Mouse (Mus musculus) kidney, postnatal 0 days (tissue): ENCODE data around the gene Rpl28. TPM values are rescaled to one million over a fixed set of nuclear protein-coding genes. Genes with fewer than 3 reads are reported as not detected.
A peak's percentile ranks its signal among the peaks of the same experiment; 100 is the strongest.

Source experiments
- ATAC-seq: fragments of 200-750 bp; cut with Nextera tagmentation; replicated peaks from 2 replicates; pipeline ENCODE4 v1.8.0; 2017; ENCODE audit warnings: low read depth, moderate number of reproducible peaks, moderate TSS enrichment, moderate library complexity; ENCODE audit not compliant: low FRiP score
- DNase-seq: peaks from one replicate; pipeline ENCODE4 v3.0.0-alpha.2; 2016; ENCODE audit warnings: low spot score
- H3K27ac ChIP-seq: fragments of 300-500 bp; sonication (generic); 2 replicates; pipeline ENCODE4 v1.5.1; 2014; ENCODE audit warnings: mild to moderate bottlenecking
- H3K27me3 ChIP-seq: fragments of 300-500 bp; sonication (generic); 2 replicates; pipeline ENCODE4 v1.6.1; 2014; ENCODE audit warnings: low read length, mixed read lengths; ENCODE audit not compliant: insufficient read depth
- H3K36me3 ChIP-seq: fragments of 300-500 bp; sonication (generic); 2 replicates; pipeline ENCODE4 v1.6.1; 2014; ENCODE audit warnings: low read length, mixed read lengths; ENCODE audit not compliant: insufficient read depth
- H3K4me1 ChIP-seq: fragments of 300-500 bp; sonication (generic); replicated peaks from 2 replicates; pipeline ENCODE4 v1.6.1; 2014; ENCODE audit warnings: antibody characterized with exemption, low read length, mixed read lengths; ENCODE audit not compliant: insufficient read depth
- H3K4me2 ChIP-seq: fragments of 300-500 bp; sonication (generic); 2 replicates; pipeline ENCODE4 v1.6.1; 2014; ENCODE audit warnings: mild to moderate bottlenecking, low read length, moderate library complexity, mixed read lengths
- H3K4me3 ChIP-seq: fragments of 300-500 bp; sonication (generic); replicated peaks from 2 replicates; pipeline ENCODE4 v1.5.1; 2014; ENCODE audit warnings: low read depth, low read length
- H3K9ac ChIP-seq: fragments of 300-500 bp; sonication (generic); 2 replicates; pipeline ENCODE4 v1.6.1; 2014; ENCODE audit warnings: low read depth, low read length
- H3K9me3 ChIP-seq: fragments of 300-500 bp; sonication (generic); replicated peaks from 2 replicates; pipeline ENCODE4 v1.6.1; 2016; ENCODE audit warnings: low read length, inconsistent platforms, mixed read lengths
- CTCF ChIP-seq: IDR thresholded peaks from 2 replicates; pipeline ENCODE4 v1.5.1; 2016; ENCODE audit warnings: antibody characterized with exemption, low read depth, mild to moderate bottlenecking, moderate library complexity
- WGBS: fragments of 180-500 bp; shearing (Covaris S2); extraction: QIAGEN DNeasy Blood & Tissue Kit; methylation state at CpG from one replicate; pipeline ENCODE4 v1.1.7; 2014; 5-methylcytosine and 5-hydroxymethylcytosine counted together
- polyA plus RNA-seq: library from polyadenylated mRNA; unstranded; fragments of >200 nt; fragmentation: Nextera tagmentation; extraction: Ambion mirVana; gene quantifications from 2 replicates; pipeline ENCODE4 v1.2.1, GENCODE M21; 2015

Gene Rpl28
- polyA plus RNA-seq, 1 experiment from 2014 or later: 480 TPM

DNA sequence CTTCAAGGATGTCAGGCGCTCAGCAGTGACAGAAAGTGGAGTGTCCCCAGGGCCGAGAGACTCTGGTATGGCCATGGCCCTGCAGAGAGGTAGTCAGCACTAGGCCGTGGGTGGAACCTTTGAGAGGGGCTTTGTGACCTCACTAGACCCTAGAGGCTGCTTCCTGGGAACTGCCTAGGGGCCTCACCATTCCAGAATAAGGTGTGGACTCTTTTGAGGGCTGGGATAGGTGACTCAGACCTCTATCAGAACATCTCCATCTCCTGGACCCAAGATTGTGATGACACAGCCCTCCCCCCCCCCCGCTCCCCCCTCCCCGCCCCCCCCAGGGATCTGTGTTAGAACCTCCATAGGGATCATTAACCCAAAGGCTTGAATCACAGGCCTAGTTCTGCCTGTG is 21.5 kb upstream of the Rpl28 start, which contains the start of gene Fam71e2:
Fam71e2 (minus strand) TSS at position 101 of the 400 bp plus-strand sequence.
- 67% methylated on average over 5 of the region's 5 CpGs for WGBS
- Histone ChIP-seq H3K27ac (no peak within 1 kb of the TSS), H3K4me1 (no peaks in the 10 kb centered on the region), H3K9me3 (no peaks in the 10 kb centered on the region), H3K4me3 (no peak within 1 kb of the TSS), H3K9ac (no peak within 1 kb of the TSS), H3K27me3 (peaks cover 2% of the 10 kb centered on the region; the same call in 1 of the 2 replicates), H3K36me3 (no peaks in the 10 kb centered on the region), H3K4me2 (no peak within 1 kb of the TSS)
- ATAC-seq (no peak), DNase-seq (no peak)
- TF ChIP-seq CTCF: no peak

DNA sequence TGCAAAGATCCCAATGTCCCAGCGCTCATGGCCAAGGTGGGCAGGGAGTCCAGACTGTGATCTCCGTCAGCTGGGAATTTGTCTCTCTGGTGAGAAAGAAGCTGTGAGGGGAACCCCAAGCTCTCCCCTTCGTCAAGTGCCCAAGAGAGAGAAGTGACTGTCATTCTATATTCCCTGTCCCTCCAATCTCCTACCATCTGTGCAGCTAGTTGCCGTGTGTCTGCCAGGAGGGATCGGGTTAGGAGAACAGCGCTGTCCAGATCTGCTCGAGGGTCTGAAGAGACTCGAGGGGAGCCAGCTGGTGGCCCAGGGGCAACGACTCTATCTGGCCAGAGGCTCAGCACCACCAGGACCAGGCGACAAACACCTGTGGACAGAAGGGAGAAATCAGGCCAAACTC is 16.5 kb upstream of the Rpl28 start:
- Histone ChIP-seq H3K4me3 (no peak overlapping the region), H3K9me3 (no peaks in the 10 kb centered on the region), H3K36me3 (no peaks in the 10 kb centered on the region), H3K27me3 (peaks cover 20% of the 10 kb centered on the region), H3K4me2 (no peak overlapping the region), H3K27ac (no peak overlapping the region), H3K4me1 (no peaks in the 10 kb centered on the region; the same call in 1 of the 2 replicates), H3K9ac (no peak overlapping the region)
- TF ChIP-seq CTCF: no peak
- WGBS: 47% methylated on average over 10 of the region's 10 CpGs
- ATAC-seq (no peak), DNase-seq (no peak)

DNA sequence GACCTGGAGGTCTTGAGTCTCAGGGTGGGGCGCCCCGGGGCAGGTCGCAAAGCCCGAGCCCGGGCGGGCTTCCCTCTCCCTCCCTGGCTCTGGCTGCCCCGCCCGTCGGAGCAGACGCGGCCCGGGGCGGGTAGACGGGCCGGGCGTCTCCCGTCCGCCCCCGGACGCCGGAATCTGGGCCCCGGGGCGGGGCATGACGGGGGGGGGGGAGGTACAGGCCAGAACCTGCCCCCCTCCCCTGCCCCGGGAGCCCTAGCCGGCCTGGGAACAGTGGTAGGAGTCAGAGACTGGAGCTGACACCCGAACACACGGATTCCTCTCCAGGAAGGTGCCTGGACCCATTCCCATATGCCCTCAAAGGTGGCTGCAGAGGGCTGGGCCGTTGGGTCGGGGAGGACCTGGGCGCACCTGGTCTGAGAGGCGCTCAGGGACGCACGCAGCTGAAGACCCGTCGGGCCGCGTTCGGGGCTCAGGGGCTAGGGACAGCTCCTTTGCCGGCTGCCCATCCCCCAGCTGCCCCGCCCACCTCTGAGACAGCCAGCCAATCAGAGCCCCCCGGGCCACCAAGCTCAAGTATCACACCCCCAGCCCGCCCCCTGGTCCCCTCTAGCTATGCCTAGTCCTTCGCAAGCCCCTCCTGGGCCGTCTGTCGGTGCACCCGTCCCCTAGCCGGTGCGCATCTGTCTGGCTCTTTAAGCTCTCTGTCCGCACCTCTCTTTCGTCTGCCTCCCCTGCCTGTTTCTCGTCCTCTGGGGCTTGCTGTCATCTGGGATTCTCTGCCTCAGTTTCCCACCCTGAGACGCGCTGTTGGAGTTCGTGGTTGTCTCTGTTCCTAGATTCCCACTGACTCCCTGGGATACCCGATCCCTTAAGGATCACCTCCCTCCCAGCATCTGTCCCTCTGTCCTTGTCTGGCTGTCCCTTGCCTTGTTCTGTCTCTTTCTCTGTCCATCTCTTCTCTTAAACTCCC is 15.5 kb upstream of the Rpl28 start:
- no peak for TF ChIP-seq CTCF
- H3K27ac ChIP-seq: no peak overlapping the region
- H3K36me3 ChIP-seq: no peaks in the 10 kb centered on the region
- peaks cover 20% of the 10 kb centered on the region for H3K27me3 ChIP-seq
- DNase-seq (peak; percentile 75), ATAC-seq (peak; percentile 70)
- no peaks in the 10 kb centered on the region for H3K9me3 ChIP-seq
- H3K4me1 ChIP-seq: no peaks in the 10 kb centered on the region; the same call in 1 of the 2 replicates
- WGBS: 1% methylated on average over 42 of the region's 56 CpGs
- peak overlapping the region; percentile 46; the same call in 1 of the 2 replicates for H3K9ac ChIP-seq
- peak overlapping the region; percentile 35 for H3K4me3 ChIP-seq
- H3K4me2 ChIP-seq: peak overlapping the region; percentile 65

DNA sequence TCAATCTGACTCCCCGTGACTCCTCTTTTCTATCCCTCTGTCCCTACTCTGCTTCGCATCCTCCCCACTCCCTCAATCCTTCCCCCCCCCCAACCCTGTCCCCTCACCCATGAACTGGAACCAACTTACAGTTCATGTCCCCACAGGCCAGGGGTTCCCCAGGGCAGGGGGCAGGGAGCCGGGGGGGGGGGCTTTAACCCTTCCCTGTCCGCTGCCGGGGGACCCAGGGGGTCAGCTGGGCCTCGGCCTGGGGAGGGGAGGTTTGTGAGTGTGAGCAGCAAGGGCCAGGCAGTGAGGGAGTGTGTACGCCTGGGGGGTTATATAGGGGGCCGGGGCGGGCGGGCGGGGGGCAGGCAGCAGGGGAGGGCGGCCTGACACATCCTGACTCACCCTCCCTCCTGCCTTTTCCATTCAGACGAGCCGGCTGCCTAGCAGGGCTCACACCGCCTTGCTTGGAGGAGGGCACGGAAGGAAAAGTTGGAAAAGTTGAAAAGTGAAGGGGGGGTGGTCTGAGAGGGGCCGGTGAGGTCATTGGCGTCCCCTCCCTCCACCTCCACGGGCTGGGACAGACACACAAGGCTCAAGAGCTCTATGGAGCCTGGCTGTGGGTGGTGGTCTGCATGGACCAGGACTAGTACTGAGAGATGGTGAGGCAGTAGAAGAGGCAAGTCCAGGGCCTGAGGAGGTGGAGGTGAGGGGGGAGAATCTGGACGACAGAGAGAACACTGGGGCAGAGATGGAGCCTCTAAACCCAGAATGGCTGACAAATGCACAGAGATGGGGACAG is 14.6 kb upstream of the Rpl28 start:
- ATAC-seq: 0 out of 2 replicates have a peak, but pooled peaks have one; percentile 9
- DNase-seq: no peak
- Histone ChIP-seq H3K9me3 (no peaks in the 10 kb centered on the region), H3K4me3 (no peak overlapping the region), H3K36me3 (no peaks in the 10 kb centered on the region), H3K27ac (no peak overlapping the region), H3K4me2 (peak overlapping the region; percentile 65; the same call in 1 of the 2 replicates), H3K9ac (no peak overlapping the region), H3K4me1 (no peaks in the 10 kb centered on the region; the same call in 1 of the 2 replicates), H3K27me3 (peaks cover 20% of the 10 kb centered on the region)
- 6% methylated on average over 19 of the region's 20 CpGs for WGBS
- no peak for TF ChIP-seq CTCF

DNA sequence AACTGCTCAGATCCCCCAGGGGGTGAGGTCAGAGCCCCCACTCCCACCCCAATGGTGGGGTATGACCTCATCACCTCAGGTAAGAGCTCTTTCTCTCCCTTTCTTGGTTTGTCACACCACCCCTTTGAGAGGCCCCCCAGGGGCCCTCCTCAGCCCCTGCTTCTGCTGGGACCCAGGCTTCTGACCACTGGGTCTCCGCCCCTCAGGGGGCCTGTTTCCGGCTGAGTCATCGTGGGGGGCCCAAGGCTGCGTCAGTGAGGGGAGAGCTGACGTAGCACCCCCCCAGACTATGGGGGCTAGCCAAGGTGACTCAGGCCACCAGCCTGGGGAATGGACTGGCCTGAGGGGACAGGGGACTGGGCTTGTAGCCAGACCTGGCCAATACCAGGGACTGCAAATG is 12.8 kb upstream of the Rpl28 start:
- ATAC-seq (no peak), DNase-seq (no peak)
- Histone ChIP-seq H3K4me3 (no peak overlapping the region), H3K4me1 (no peaks in the 10 kb centered on the region; the same call in 1 of the 2 replicates), H3K4me2 (no peak overlapping the region), H3K27me3 (peaks cover 20% of the 10 kb centered on the region), H3K36me3 (no peaks in the 10 kb centered on the region), H3K9ac (no peak overlapping the region), H3K9me3 (no peaks in the 10 kb centered on the region), H3K27ac (no peak overlapping the region)
- 30% methylated on average over 5 of the region's 5 CpGs for WGBS
- TF ChIP-seq CTCF: no peak

DNA sequence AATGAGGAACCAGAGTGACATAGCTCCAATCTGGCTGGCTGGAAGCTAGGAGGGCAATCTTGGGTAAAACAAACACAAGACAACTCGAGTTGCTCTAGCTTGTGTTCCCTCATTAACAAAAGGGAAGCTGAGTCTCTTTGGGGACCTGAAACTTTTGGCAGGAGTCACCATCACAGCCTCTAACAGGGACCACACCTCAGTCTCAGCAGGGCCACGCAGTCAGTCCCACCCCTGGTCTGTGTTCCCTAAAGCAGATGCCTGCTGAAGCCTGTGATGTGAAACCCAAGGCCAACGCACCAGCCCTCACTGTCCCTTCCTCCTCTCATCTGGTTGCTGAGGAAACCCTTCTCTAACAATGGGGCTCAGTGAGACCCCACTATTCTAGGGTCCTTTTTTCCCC is 10.5 kb upstream of the Rpl28 start:
- no peak overlapping the region for H3K4me2 ChIP-seq
- no peaks in the 10 kb centered on the region for H3K9me3 ChIP-seq
- no peak for TF ChIP-seq CTCF
- H3K4me3 ChIP-seq: no peak overlapping the region
- H3K36me3 ChIP-seq: no peaks in the 10 kb centered on the region
- H3K4me1 ChIP-seq: no peaks in the 10 kb centered on the region; the same call in 1 of the 2 replicates
- ATAC-seq: no peak
- no peak for DNase-seq
- H3K9ac ChIP-seq: no peak overlapping the region
- no peak overlapping the region for H3K27ac ChIP-seq
- peaks cover 9% of the 10 kb centered on the region; the same call in 1 of the 2 replicates for H3K27me3 ChIP-seq
- 54% methylated on average over 3 of the region's 3 CpGs for WGBS
